8 mouse cellular contexts compared by ENCODE assay signal in the genomic region with DNA sequence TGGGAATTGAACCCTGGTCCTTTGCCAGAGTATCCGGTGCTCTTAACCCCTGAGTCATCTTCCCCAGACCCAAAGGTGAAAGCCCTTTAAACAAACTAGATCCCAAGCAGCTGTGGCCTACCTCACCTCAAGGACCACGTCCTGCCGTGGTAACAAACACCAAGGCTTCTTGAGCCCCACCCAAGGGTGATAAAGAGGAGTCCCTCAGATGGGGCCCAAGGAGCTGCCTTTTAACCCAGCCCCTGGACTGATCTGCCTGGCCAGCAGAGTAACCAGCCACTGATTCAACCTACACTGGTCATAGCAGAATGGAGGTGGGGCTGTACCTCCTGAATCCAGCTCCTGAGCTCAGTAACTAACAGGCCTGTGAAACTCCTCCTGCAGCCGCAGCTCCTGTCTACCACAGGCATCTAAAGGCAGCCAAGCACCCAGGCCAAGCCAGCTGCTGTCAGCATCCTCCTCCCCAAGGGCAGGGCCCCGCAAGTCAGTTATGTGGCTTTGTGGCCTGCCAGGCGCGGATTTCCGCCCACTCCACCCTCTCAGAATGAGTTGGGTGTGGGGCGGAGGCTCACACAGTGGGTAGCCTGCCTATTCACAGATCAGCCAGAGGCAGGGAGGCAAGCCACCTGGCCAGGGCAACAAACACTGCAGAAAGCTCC. TPM values are rescaled to one million over a fixed set of nuclear protein-coding genes. Genes with fewer than 3 reads are reported as not detected.
A peak's percentile ranks its signal among the peaks of the same experiment; 100 is the strongest.
DNase-seq lines count a peak whose midpoint lies in the region; ATAC-seq and TF ChIP-seq lines count a peak whose summit lies in the region.

No protein-coding gene starts in this region.

- peak overlapping the region; percentile 19; the same call in 1 of the 2 replicates for H3K9ac ChIP-seq in embryonic facial prominence, embryonic 12.5 days
- no peak overlapping the region; the same call in 1 of the 2 replicates for H3K9ac ChIP-seq in liver, postnatal 0 days (replicated peaks)

- no peaks in the 10 kb centered on the region for H3K9me3 ChIP-seq in embryonic facial prominence, embryonic 12.5 days
- H3K9me3 ChIP-seq in liver, postnatal 0 days (ENCODE audit: low read length), result no peaks in the 10 kb centered on the region

- no peak for TF ChIP-seq CTCF in left cerebral cortex, adult 2 months (IDR thresholded peaks at IDR 0.05)
- TF ChIP-seq CTCF in liver, postnatal 0 days (IDR thresholded peaks at IDR 0.05; ENCODE audit: low read depth), result no peak

- peaks cover 12% of the 10 kb centered on the region for H3K4me1 ChIP-seq in embryonic facial prominence, embryonic 12.5 days
- H3K4me1 ChIP-seq in liver, postnatal 0 days (ENCODE audit: insufficient read depth), result peaks cover 40% of the 10 kb centered on the region

- peak in 1 of 2 experiments; percentile 47 for DNase-seq in left cerebral cortex, adult 2 months (ENCODE audit: extremely low spot score in 1 of 2, low spot score in 2 of 2)
- DNase-seq in left cerebral cortex, adult 18-20 months (ENCODE audit: low spot score in 2 of 2), result no peak
- peak; percentile 25 to 29 for DNase-seq in heart, postnatal 36 days
- peak; percentile 73 for DNase-seq in liver, postnatal 0 days
- DNase-seq in skeletal muscle tissue, adult 2 months (ENCODE audit: low read depth, low spot score), result peak; percentile 32
- DNase-seq in left cerebral cortex, postnatal 36 days (ENCODE audit: low spot score in 2 of 2), result no peak
- DNase-seq in layer of hippocampus, adult 8-10 months (ENCODE audit: low spot score in 2 of 2), result no peak

- peak; percentile 38; the same call in 1 of the 2 replicates for ATAC-seq in embryonic facial prominence, embryonic 12.5 days (ENCODE audit: insufficient number of reproducible peaks, insufficient read depth, low FRiP score, low TSS enrichment)
- peak; percentile 65 for ATAC-seq in liver, postnatal 0 days

- no peak overlapping the region for H3K4me2 ChIP-seq in embryonic facial prominence, embryonic 12.5 days (replicated peaks)
- H3K4me2 ChIP-seq in liver, postnatal 0 days (ENCODE audit: low read depth, low read length), result peak overlapping the region; percentile 41

- TF ChIP-seq EP300 in liver, postnatal 0 days (IDR thresholded peaks at IDR 0.05; ENCODE audit: low read depth), result no peak

- H3K4me3 ChIP-seq in left cerebral cortex, adult 2 months, result no peak overlapping the region
- H3K4me3 ChIP-seq in embryonic facial prominence, embryonic 12.5 days, result no peak overlapping the region
- no peak overlapping the region for H3K4me3 ChIP-seq in liver, postnatal 0 days (ENCODE audit: low read depth, low read length)

- peak overlapping the region; percentile 83 for H3K27ac ChIP-seq in left cerebral cortex, adult 2 months
- peak overlapping the region; percentile 54 for H3K27ac ChIP-seq in embryonic facial prominence, embryonic 12.5 days
- H3K27ac ChIP-seq in liver, postnatal 0 days (ENCODE audit: low read depth), result peak overlapping the region; percentile 63

- WGBS in embryonic facial prominence, embryonic 12.5 days, result 53% methylated on average over 9 of the region's 9 CpGs
- WGBS in liver, postnatal 0 days (ENCODE audit: insufficient replicate concordance), result 34% methylated on average over 9 of the region's 9 CpGs

- intact Hi-C loops in left cerebral cortex, adult 2 months (cut with DNase I), result loop anchor here (5.0 kb wide), 2 partner anchors 61 to 81 kb away; a partner anchor contains a TSS
- intact Hi-C loops in heart, postnatal 36 days (cut with DNase I), result no loop called here
- intact Hi-C loops in left cerebral cortex, postnatal 36 days (cut with DNase I), result loop anchor here (5.0 kb wide), 1 partner anchor 61 kb away; a partner anchor contains a TSS

- no peaks in the 10 kb centered on the region for H3K36me3 ChIP-seq in embryonic facial prominence, embryonic 12.5 days
- H3K36me3 ChIP-seq in liver, postnatal 0 days (replicated peaks; ENCODE audit: insufficient read depth, low read length), result no peaks in the 10 kb centered on the region

- H3K27me3 ChIP-seq in embryonic facial prominence, embryonic 12.5 days, result no peaks in the 10 kb centered on the region
- H3K27me3 ChIP-seq in liver, postnatal 0 days (ENCODE audit: insufficient read depth, low read length), result no peaks in the 10 kb centered on the region

RNA-seq across cellular contexts. Expression of a gene that starts 54.9 kb away (rescaled TPM):
- 100 to 1,000 TPM; 186 to 188 TPM for total RNA-seq in left cerebral cortex, adult 2 months (2021)
- 100 to 1,000 TPM; 175 to 181 TPM for total RNA-seq in left cerebral cortex, adult 18-20 months (2021)
- polyA plus RNA-seq in embryonic facial prominence, embryonic 12.5 days (2016; fragmentation: Nextera tagmentation; extraction: Ambion mirVana), result 3.6 and 3.7 TPM in 2 replicates
- 10 to 100 TPM; 74.1 to 86.6 TPM for total RNA-seq in heart, postnatal 36 days (2021)
- polyA plus RNA-seq in liver, postnatal 0 days (2015; fragmentation: Nextera tagmentation; extraction: Ambion mirVana), result 0.75 and 0.84 TPM in 2 replicates
- total RNA-seq in left cerebral cortex, postnatal 36 days (2021), result 100 to 1,000 TPM; 179 to 210 TPM
- total RNA-seq in layer of hippocampus, adult 8-10 months (2022), result 100 to 1,000 TPM; 115 to 147 (median 127) TPM

Comparison
In these comparisons a context has a peak if more than half of its experiments do, and no peak if none do; other contexts are left out.
1. DNase-seq: peak in heart, postnatal 36 days (2 of 2), liver, postnatal 0 days (single experiment) and skeletal muscle tissue, adult 2 months (single experiment); none in left cerebral cortex, adult 18-20 months (0 of 2), left cerebral cortex, postnatal 36 days (0 of 2) and layer of hippocampus, adult 8-10 months (0 of 2).
2. Peak in every context shown above with its lines, with median percentiles within 50 percentile points of each other: H3K27ac ChIP-seq.